Mouse (Mus musculus) MEL (cell line): Measurements from ENCODE around the gene Il10.

Experiments
- CHD2 ChIP-seq: IDR thresholded peaks from 2 replicates; pipeline ENCODE4 v1.6.1; 2011; ENCODE audit warnings: low read length, improper control_type of control experiment
- CTCF ChIP-seq, 3 experiments: IDR thresholded peaks in 2 of 3; conservative IDR thresholded peaks in 1 of 3; 2 replicates each; pipeline ENCODE4 v1.5.1; 2011 to 2012; ENCODE audit warnings: low read length in 3 of 3, low read depth in 2 of 3, mild to moderate bottlenecking in 2 of 3, improper control_type of control experiment in 1 of 3, inconsistent platforms in 1 of 3, mixed read lengths in 1 of 3, moderate library complexity in 1 of 3; ENCODE audit not compliant: control insufficient read depth in 1 of 3, insufficient read depth in 1 of 3, poor library complexity in 1 of 3, severe bottlenecking in 1 of 3
- EP300 ChIP-seq, 2 experiments: IDR thresholded peaks; 2 replicates each; pipeline ENCODE4 v1.6.1; 2011; ENCODE audit warnings: improper control_type of control experiment in 2 of 2, low read length in 2 of 2, low read depth in 1 of 2, mild to moderate bottlenecking in 1 of 2
- MAZ ChIP-seq: IDR thresholded peaks from 2 replicates; pipeline ENCODE4 v1.6.1; 2012; ENCODE audit warnings: low read depth, mild to moderate bottlenecking, inconsistent platforms, low read length, improper control_type of control experiment
- MEF2A ChIP-seq: IDR thresholded peaks from 2 replicates; pipeline ENCODE4 v1.6.1; 2014; ENCODE audit warnings: low read depth, mild to moderate bottlenecking, inconsistent platforms, low read length, improper control_type of control experiment; ENCODE audit not compliant: poor library complexity, insufficient replicate concordance, severe bottlenecking; ENCODE audit errors: extremely low read depth
- NRF1 ChIP-seq: IDR thresholded peaks from 2 replicates; pipeline ENCODE4 v1.6.1; 2014; ENCODE audit warnings: low read depth, mild to moderate bottlenecking, inconsistent platforms, low read length, improper control_type of control experiment, moderate library complexity; ENCODE audit not compliant: poor library complexity, insufficient read depth, severe bottlenecking
- POLR2A ChIP-seq, 2 experiments: IDR thresholded peaks; 2 replicates each; pipeline ENCODE4 v1.6.1; 2011 to 2012; ENCODE audit warnings: low read length in 2 of 2, mild to moderate bottlenecking in 2 of 2, control low read depth in 1 of 2, improper control_type of control experiment in 1 of 2, low read depth in 1 of 2, moderate library complexity in 1 of 2; ENCODE audit not compliant: control insufficient read depth in 1 of 2, insufficient read depth in 1 of 2, poor library complexity in 1 of 2
- ZNF384 ChIP-seq: IDR thresholded peaks from 2 replicates; pipeline ENCODE4 v1.6.1; 2012; ENCODE audit warnings: low read depth, mild to moderate bottlenecking, inconsistent platforms, low read length, improper control_type of control experiment

DNA sequence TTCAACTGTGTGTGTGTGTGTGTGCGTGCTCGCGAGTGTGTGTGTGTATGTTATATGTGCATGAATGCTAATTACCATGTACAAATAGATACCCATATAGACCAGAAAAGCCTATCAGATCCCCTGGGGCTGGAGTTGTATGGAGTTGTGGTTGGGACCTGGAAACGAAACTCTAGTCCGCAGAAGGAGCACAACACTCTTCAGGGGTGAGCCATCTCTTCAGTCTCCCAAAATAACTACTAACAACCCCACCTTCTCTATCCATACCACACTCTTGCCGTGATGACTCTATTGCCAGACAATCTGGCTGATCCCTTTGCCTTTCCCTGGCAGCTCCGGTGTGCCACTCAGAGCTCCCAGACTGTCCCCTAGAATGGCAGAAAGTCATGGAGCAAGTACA is 3.8 kb upstream of the Il10 start:
- no peak for TF ChIP-seq EP300 (IDR thresholded peaks at IDR 0.05; ENCODE audit: low read depth in 1 of 2, low read length in 2 of 2)
- no peak for TF ChIP-seq CTCF (IDR thresholded peaks at IDR 0.05 in 2 of 3, conservative IDR thresholded peaks at IDR 0.05 in 1 of 3; ENCODE audit: control insufficient read depth in 1 of 3, insufficient read depth in 1 of 3, low read depth in 2 of 3, low read length in 3 of 3, poor library complexity in 1 of 3, severe bottlenecking in 1 of 3)
- TF ChIP-seq NRF1, result no peak
- no peak for TF ChIP-seq MAZ
- no peak for TF ChIP-seq CHD2
- no peak for TF ChIP-seq ZNF384
- TF ChIP-seq POLR2A (IDR thresholded peaks at IDR 0.05; ENCODE audit: control insufficient read depth in 1 of 2, insufficient read depth in 1 of 2, low read depth in 1 of 2, low read length in 2 of 2, poor library complexity in 1 of 2), result no peak
- TF ChIP-seq MEF2A, result no peak
